Mouse (Mus musculus): ENCODE measurements at regions not wholly inside any gene's neighbourhood (a gene's known extent, or its start where the extent isn't known, plus 50 kb on each side); places are given as distances from the start of the nearest gene placed in this dataset.

- WGBS = 46% methylated on average over 7 of the region's 7 CpGs
- no peak overlapping the region for H3K9ac ChIP-seq (ENCODE audit: low read depth, low read length, severe bottlenecking)
Observed at GRCm38 (mm10) chr7:68844606-68845005, 95.6 kb upstream of the Arrdc4 start.

GRCm38 (mm10) chr7:68843374-68843773 lies 94.3 kb upstream of the Arrdc4 start:
- WGBS = 39% methylated on average over 4 of the region's 4 CpGs
- Histone ChIP-seq H3K4me1 (ENCODE audit: control insufficient read depth, insufficient read depth, low read length) (no peaks in the 10 kb centered on the region), H3K9ac (ENCODE audit: low read depth, low read length, severe bottlenecking) (no peak overlapping the region), H3K36me3 (ENCODE audit: control insufficient read depth, insufficient read depth, low read length) (no peaks in the 10 kb centered on the region), H3K4me3 (replicated peaks; ENCODE audit: low read length) (no peak overlapping the region), H3K27me3 (ENCODE audit: control insufficient read depth, insufficient read depth, low read length) (no peaks in the 10 kb centered on the region), H3K9me3 (ENCODE audit: control insufficient read depth, low read length) (no peaks in the 10 kb centered on the region), H3K4me2 (replicated peaks; ENCODE audit: low read depth, low read length, severe bottlenecking) (no peak overlapping the region), H3K27ac (replicated peaks; ENCODE audit: low read depth, low read length) (no peak overlapping the region)
- no peak for TF ChIP-seq POLR2A (IDR thresholded peaks at IDR 0.05; ENCODE audit: borderline replicate concordance, extremely low read depth, insufficient read depth, insufficient read length)
- ATAC-seq (ENCODE audit: low FRiP score, low read depth) (no peak), DNase-seq (ENCODE audit: low spot score) (no peak)

More at GRCm38 (mm10) chr7:68844606-68845005, 95.6 kb upstream of the Arrdc4 start:
- no peak overlapping the region for H3K27ac ChIP-seq (replicated peaks; ENCODE audit: low read depth, low read length)
- H3K4me1 ChIP-seq (ENCODE audit: control insufficient read depth, insufficient read depth, low read length) = no peaks in the 10 kb centered on the region
- no peaks in the 10 kb centered on the region for H3K36me3 ChIP-seq (ENCODE audit: control insufficient read depth, insufficient read depth, low read length)
- H3K9me3 ChIP-seq (ENCODE audit: control insufficient read depth, low read length) = no peaks in the 10 kb centered on the region
- no peak overlapping the region for H3K4me2 ChIP-seq (replicated peaks; ENCODE audit: low read depth, low read length, severe bottlenecking)
- ATAC-seq (ENCODE audit: low FRiP score, low read depth) (no peak), DNase-seq (ENCODE audit: low spot score) (no peak)
- TF ChIP-seq POLR2A (IDR thresholded peaks at IDR 0.05; ENCODE audit: borderline replicate concordance, extremely low read depth, insufficient read depth, insufficient read length) = no peak
- H3K27me3 ChIP-seq (ENCODE audit: control insufficient read depth, insufficient read depth, low read length) = no peaks in the 10 kb centered on the region
- H3K4me3 ChIP-seq (replicated peaks; ENCODE audit: low read length) = no peak overlapping the region

- Histone ChIP-seq H3K4me3 (replicated peaks; ENCODE audit: low read length) (no peak overlapping the region), H3K4me1 (ENCODE audit: control insufficient read depth, insufficient read depth, low read length) (no peaks in the 10 kb centered on the region), H3K27ac (replicated peaks; ENCODE audit: low read depth, low read length) (no peak overlapping the region), H3K4me2 (replicated peaks; ENCODE audit: low read depth, low read length, severe bottlenecking) (no peak overlapping the region), H3K9me3 (ENCODE audit: control insufficient read depth, low read length) (no peaks in the 10 kb centered on the region), H3K27me3 (ENCODE audit: control insufficient read depth, insufficient read depth, low read length) (no peaks in the 10 kb centered on the region), H3K36me3 (ENCODE audit: control insufficient read depth, insufficient read depth, low read length) (no peaks in the 10 kb centered on the region), H3K9ac (ENCODE audit: low read depth, low read length, severe bottlenecking) (no peak overlapping the region)
- TF ChIP-seq POLR2A (IDR thresholded peaks at IDR 0.05; ENCODE audit: borderline replicate concordance, extremely low read depth, insufficient read depth, insufficient read length) = no peak
- DNase-seq (ENCODE audit: low spot score) (no peak), ATAC-seq (ENCODE audit: low FRiP score, low read depth) (no peak; the same call in 1 of the 2 replicates)
- 45% methylated on average over 10 of the region's 10 CpGs for WGBS
Observed at GRCm38 (mm10) chr7:68833977-68834791, 85.1 kb upstream of the Arrdc4 start.

DNA sequence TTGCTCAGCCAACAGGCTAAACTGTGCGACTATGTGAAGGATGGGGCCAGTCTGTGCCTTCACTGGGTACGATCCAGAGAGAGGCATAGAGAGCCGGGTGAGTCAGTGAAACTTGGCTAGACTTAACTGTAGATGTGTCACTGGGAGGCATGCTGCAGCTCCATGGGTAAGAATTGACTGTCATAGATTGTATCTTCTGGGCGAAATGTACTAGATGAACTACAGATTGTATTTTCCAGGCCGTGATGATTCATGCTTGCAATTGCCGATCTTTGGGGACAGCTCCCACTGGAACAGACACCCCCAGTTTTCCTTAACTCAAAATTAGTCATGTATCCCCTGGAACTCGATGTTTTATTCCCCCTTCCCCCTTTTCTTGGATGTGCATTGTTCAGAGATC lies 84.5 kb upstream of the Arrdc4 start:
- 87% methylated on average over 7 of the region's 7 CpGs for WGBS
- ATAC-seq (ENCODE audit: low FRiP score, low read depth) (no peak), DNase-seq (ENCODE audit: low spot score) (no peak)
- TF ChIP-seq POLR2A (IDR thresholded peaks at IDR 0.05; ENCODE audit: borderline replicate concordance, extremely low read depth, insufficient read depth, insufficient read length) = no peak
- no peak overlapping the region for H3K27ac ChIP-seq (replicated peaks; ENCODE audit: low read depth, low read length)
- no peak overlapping the region for H3K4me2 ChIP-seq (replicated peaks; ENCODE audit: low read depth, low read length, severe bottlenecking)
- no peaks in the 10 kb centered on the region for H3K27me3 ChIP-seq (ENCODE audit: control insufficient read depth, insufficient read depth, low read length)
- no peak overlapping the region for H3K9ac ChIP-seq (ENCODE audit: low read depth, low read length, severe bottlenecking)
- H3K9me3 ChIP-seq (ENCODE audit: control insufficient read depth, low read length) = no peaks in the 10 kb centered on the region
- H3K4me1 ChIP-seq (ENCODE audit: control insufficient read depth, insufficient read depth, low read length) = no peaks in the 10 kb centered on the region
- no peak overlapping the region for H3K4me3 ChIP-seq (replicated peaks; ENCODE audit: low read length)
- H3K36me3 ChIP-seq (ENCODE audit: control insufficient read depth, insufficient read depth, low read length) = no peaks in the 10 kb centered on the region

DNA sequence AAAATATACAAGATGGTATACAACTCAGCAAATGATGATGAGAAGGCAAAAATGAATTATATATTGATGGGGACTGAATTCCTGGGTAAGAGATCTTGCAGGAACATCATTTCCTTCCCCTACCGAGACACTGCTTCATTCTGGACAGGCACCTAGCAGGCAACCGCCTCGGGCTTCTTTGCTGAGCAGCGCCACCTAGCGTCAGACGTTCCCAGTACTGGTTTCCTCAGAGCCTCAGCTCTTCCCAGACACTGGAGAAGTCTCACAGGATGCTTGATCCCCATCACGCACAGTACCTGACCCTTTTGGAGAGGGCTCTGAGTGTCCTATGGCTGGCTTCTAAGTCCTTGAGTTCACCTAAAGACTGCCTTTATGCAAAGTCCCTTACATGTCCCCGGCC lies 80.8 kb upstream of the Arrdc4 start:
- no peak overlapping the region for H3K9ac ChIP-seq (ENCODE audit: low read depth, low read length, severe bottlenecking)
- no peaks in the 10 kb centered on the region for H3K36me3 ChIP-seq (ENCODE audit: control insufficient read depth, insufficient read depth, low read length)
- no peak overlapping the region for H3K4me3 ChIP-seq (replicated peaks; ENCODE audit: low read length)
- H3K9me3 ChIP-seq (ENCODE audit: control insufficient read depth, low read length) = no peaks in the 10 kb centered on the region
- no peak overlapping the region for H3K4me2 ChIP-seq (replicated peaks; ENCODE audit: low read depth, low read length, severe bottlenecking)
- H3K4me1 ChIP-seq (ENCODE audit: control insufficient read depth, insufficient read depth, low read length) = no peaks in the 10 kb centered on the region
- DNase-seq (ENCODE audit: low spot score) (peak; percentile 86), ATAC-seq (ENCODE audit: low FRiP score, low read depth) (no peak)
- no peak overlapping the region for H3K27ac ChIP-seq (replicated peaks; ENCODE audit: low read depth, low read length)
- TF ChIP-seq POLR2A (IDR thresholded peaks at IDR 0.05; ENCODE audit: borderline replicate concordance, extremely low read depth, insufficient read depth, insufficient read length) = no peak
- no peaks in the 10 kb centered on the region for H3K27me3 ChIP-seq (ENCODE audit: control insufficient read depth, insufficient read depth, low read length)
- WGBS = 15% methylated on average over 8 of the region's 8 CpGs
